Mouse (Mus musculus): Measurements from ENCODE around the gene Lag3. TPM values are rescaled to one million over a fixed set of nuclear protein-coding genes. Genes with fewer than 3 reads are reported as not detected.
A peak's percentile ranks its signal among the peaks of the same experiment; 100 is the strongest.

The Lag3 gene
- total and polyA plus RNA-seq, 3 experiments = 0.32 to 0.47 (median 0.34) TPM

DNA sequence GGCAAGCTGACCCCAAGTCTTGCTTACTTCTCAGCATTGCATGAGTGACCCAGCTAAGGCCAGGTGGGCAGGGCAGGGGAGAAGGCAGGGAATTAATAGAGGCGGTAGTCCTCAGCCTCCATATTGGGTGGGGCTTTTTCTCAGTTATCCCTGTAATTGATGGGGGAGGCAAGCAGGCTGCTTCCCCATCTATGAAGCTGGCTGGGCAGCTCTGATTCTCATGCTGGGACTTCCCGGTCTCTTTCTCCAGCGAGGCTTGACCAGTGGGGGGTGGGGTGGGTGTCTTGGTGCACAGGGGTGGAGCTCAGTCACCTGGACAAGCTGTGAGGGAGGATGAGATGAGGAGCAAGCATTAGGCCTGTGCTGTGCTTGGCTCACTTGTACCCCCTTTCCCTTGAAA is 49.7 kb downstream of the Lag3 start:
- Histone ChIP-seq H3K27ac (no peak overlapping the region), H3K4me1 (ENCODE audit: control insufficient read depth, insufficient read depth, low read length) (peaks cover 1% of the 10 kb centered on the region; the same call in 1 of the 2 replicates), H3K9ac (ENCODE audit: low read depth, low read length) (no peak overlapping the region), H3K79me2 (replicated peaks; ENCODE audit: control insufficient read depth, insufficient read depth, low read length) (no peaks in the 10 kb centered on the region), H3K4me3 (no peak overlapping the region), H3K27me3 (ENCODE audit: control insufficient read depth, insufficient read depth, low read length) (no peaks in the 10 kb centered on the region), H3K36me3 (ENCODE audit: control insufficient read depth, insufficient read depth, low read length) (no peaks in the 10 kb centered on the region)
- no peak for DNase-seq
- intact Hi-C loops (cut with DNase I) = loop anchor here (5.0 kb wide), 1 partner anchor 220 kb away; no protein-coding TSS in a partner anchor
- 60% methylated on average over 3 of the region's 3 CpGs for WGBS
- TF ChIP-seq POLR2A (IDR thresholded peaks at IDR 0.05; ENCODE audit: insufficient read depth, low read depth, low read length) = no peak
- no peak for TF ChIP-seq CTCF (IDR thresholded peaks at IDR 0.05)
- no peak for TF ChIP-seq EP300 (IDR thresholded peaks at IDR 0.05; ENCODE audit: insufficient read depth, low read depth, low read length)

GRCm38 (mm10) chr6:124861266-124861665 is 50.2 kb downstream of the Lag3 start:
- DNase-seq = no peak
- no peak overlapping the region for H3K9ac ChIP-seq (ENCODE audit: low read depth, low read length)
- intact Hi-C loops (cut with DNase I) = loop anchor here (5.0 kb wide), 1 partner anchor 221 kb away; no protein-coding TSS in a partner anchor

DNA sequence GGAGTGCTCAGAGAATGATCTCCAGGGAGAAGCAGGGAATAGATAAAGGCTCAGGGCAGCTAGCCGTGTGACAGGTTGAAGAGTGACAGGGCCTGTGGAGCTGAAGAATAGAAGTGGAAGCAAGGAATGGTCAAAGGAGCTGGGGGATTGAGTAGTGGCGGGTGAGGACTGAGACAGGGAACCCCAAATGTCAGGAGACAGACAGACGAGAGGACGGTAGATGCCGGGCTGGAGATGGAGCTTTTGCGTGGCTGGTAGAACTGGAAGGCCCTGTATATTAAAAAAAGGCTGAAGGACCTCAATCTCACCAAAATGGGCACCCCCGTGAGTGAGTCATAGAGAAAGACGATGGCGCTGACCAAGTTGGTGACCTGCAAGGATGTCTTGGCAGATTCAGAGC is 51.0 kb downstream of the Lag3 start:
- no peak for TF ChIP-seq CTCF (IDR thresholded peaks at IDR 0.05)
- TF ChIP-seq POLR2A (IDR thresholded peaks at IDR 0.05; ENCODE audit: insufficient read depth, low read depth, low read length) = no peak
- no peak for TF ChIP-seq EP300 (IDR thresholded peaks at IDR 0.05; ENCODE audit: insufficient read depth, low read depth, low read length)
- no peaks in the 10 kb centered on the region for H3K36me3 ChIP-seq (ENCODE audit: control insufficient read depth, insufficient read depth, low read length)
- DNase-seq = no peak
- peaks cover 3% of the 10 kb centered on the region for H3K4me1 ChIP-seq (ENCODE audit: control insufficient read depth, insufficient read depth, low read length)
- no peak overlapping the region for H3K9ac ChIP-seq (ENCODE audit: low read depth, low read length)
- 90% methylated on average over 9 of the region's 9 CpGs for WGBS
- no peaks in the 10 kb centered on the region for H3K27me3 ChIP-seq (ENCODE audit: control insufficient read depth, insufficient read depth, low read length)
- no peaks in the 10 kb centered on the region for H3K79me2 ChIP-seq (replicated peaks; ENCODE audit: control insufficient read depth, insufficient read depth, low read length)
- H3K27ac ChIP-seq = no peak overlapping the region
- intact Hi-C loops (cut with DNase I) = loop anchor here (5.0 kb wide), 1 partner anchor 222 kb away; no protein-coding TSS in a partner anchor
- H3K4me3 ChIP-seq = no peak overlapping the region

More at GRCm38 (mm10) chr6:124861266-124861665, 50.2 kb downstream of the Lag3 start:
- H3K36me3 ChIP-seq (ENCODE audit: control insufficient read depth, insufficient read depth, low read length) = no peaks in the 10 kb centered on the region
- no peak overlapping the region for H3K27ac ChIP-seq
- H3K27me3 ChIP-seq (ENCODE audit: control insufficient read depth, insufficient read depth, low read length) = no peaks in the 10 kb centered on the region
- H3K4me1 ChIP-seq (ENCODE audit: control insufficient read depth, insufficient read depth, low read length) = peaks cover 3% of the 10 kb centered on the region
- no peaks in the 10 kb centered on the region for H3K79me2 ChIP-seq (replicated peaks; ENCODE audit: control insufficient read depth, insufficient read depth, low read length)
- TF ChIP-seq EP300 (IDR thresholded peaks at IDR 0.05; ENCODE audit: insufficient read depth, low read depth, low read length) (no peak), POLR2A (IDR thresholded peaks at IDR 0.05; ENCODE audit: insufficient read depth, low read depth, low read length) (no peak), CTCF (IDR thresholded peaks at IDR 0.05) (no peak)
- WGBS = 86% methylated on average over 19 of the region's 19 CpGs
- H3K4me3 ChIP-seq = no peak overlapping the region

- no peaks in the 10 kb centered on the region for H3K36me3 ChIP-seq (ENCODE audit: control insufficient read depth, insufficient read depth, low read length)
- no peaks in the 10 kb centered on the region for H3K79me2 ChIP-seq (replicated peaks; ENCODE audit: control insufficient read depth, insufficient read depth, low read length)
- no peak for TF ChIP-seq EP300 (IDR thresholded peaks at IDR 0.05; ENCODE audit: insufficient read depth, low read depth, low read length)
- TF ChIP-seq POLR2A (IDR thresholded peaks at IDR 0.05; ENCODE audit: insufficient read depth, low read depth, low read length) = no peak
- TF ChIP-seq CTCF (IDR thresholded peaks at IDR 0.05) = no peak; the same call in 1 of the 2 replicates
- no peak overlapping the region for H3K9ac ChIP-seq (ENCODE audit: low read depth, low read length)
- no peak overlapping the region for H3K27ac ChIP-seq
- 9% methylated on average over 12 of the region's 12 CpGs for WGBS
- no peak overlapping the region for H3K4me3 ChIP-seq
- intact Hi-C loops (cut with DNase I) = loop anchor here (1.0 to 5.0 kb wide), 3 partner anchors 71 to 223 kb away; no protein-coding TSS in a partner anchor
- peak; percentile 83 to 91 for DNase-seq
- H3K4me1 ChIP-seq (ENCODE audit: control insufficient read depth, insufficient read depth, low read length) = peaks cover 3% of the 10 kb centered on the region
- H3K27me3 ChIP-seq (ENCODE audit: control insufficient read depth, insufficient read depth, low read length) = no peaks in the 10 kb centered on the region
Measured at GRCm38 (mm10) chr6:124859725-124860124, 51.8 kb downstream of the Lag3 start.

GRCm38 (mm10) chr6:124858561-124859318 is 52.8 kb downstream of the Lag3 start:
- TF ChIP-seq POLR2A (IDR thresholded peaks at IDR 0.05; ENCODE audit: insufficient read depth, low read depth, low read length) (no peak), CTCF (IDR thresholded peaks at IDR 0.05) (no peak), EP300 (IDR thresholded peaks at IDR 0.05; ENCODE audit: insufficient read depth, low read depth, low read length) (no peak)
- DNase-seq = no peak
- intact Hi-C loops (cut with DNase I) = loop anchor here (1.0 to 5.0 kb wide), 2 partner anchors 72 to 154 kb away; no protein-coding TSS in a partner anchor
- H3K79me2 ChIP-seq (replicated peaks; ENCODE audit: control insufficient read depth, insufficient read depth, low read length) = no peaks in the 10 kb centered on the region
- H3K9ac ChIP-seq (ENCODE audit: low read depth, low read length) = no peak overlapping the region
- H3K4me1 ChIP-seq (ENCODE audit: control insufficient read depth, insufficient read depth, low read length) = peaks cover 3% of the 10 kb centered on the region
- 60% methylated on average over 28 of the region's 28 CpGs for WGBS
- H3K4me3 ChIP-seq = no peak overlapping the region
- no peaks in the 10 kb centered on the region for H3K27me3 ChIP-seq (ENCODE audit: control insufficient read depth, insufficient read depth, low read length)
- no peaks in the 10 kb centered on the region for H3K36me3 ChIP-seq (ENCODE audit: control insufficient read depth, insufficient read depth, low read length)
- no peak overlapping the region for H3K27ac ChIP-seq
